Mouse (Mus musculus) induced T-regulatory cell, adult 2 months (primary cell): ENCODE results near the gene Atp6v0d1.
"Not testable (repeated sequence)": the region's sequence is repeated elsewhere in the genome, so short reads cannot be mapped to it uniquely, and the experiment has no call there.

Source experiments
- DNase-seq: peaks from one replicate; pipeline ENCODE4 v3.0.0-alpha.2; 2012; ENCODE audit warnings: low read depth

Atp6v0d1 gene

DNA sequence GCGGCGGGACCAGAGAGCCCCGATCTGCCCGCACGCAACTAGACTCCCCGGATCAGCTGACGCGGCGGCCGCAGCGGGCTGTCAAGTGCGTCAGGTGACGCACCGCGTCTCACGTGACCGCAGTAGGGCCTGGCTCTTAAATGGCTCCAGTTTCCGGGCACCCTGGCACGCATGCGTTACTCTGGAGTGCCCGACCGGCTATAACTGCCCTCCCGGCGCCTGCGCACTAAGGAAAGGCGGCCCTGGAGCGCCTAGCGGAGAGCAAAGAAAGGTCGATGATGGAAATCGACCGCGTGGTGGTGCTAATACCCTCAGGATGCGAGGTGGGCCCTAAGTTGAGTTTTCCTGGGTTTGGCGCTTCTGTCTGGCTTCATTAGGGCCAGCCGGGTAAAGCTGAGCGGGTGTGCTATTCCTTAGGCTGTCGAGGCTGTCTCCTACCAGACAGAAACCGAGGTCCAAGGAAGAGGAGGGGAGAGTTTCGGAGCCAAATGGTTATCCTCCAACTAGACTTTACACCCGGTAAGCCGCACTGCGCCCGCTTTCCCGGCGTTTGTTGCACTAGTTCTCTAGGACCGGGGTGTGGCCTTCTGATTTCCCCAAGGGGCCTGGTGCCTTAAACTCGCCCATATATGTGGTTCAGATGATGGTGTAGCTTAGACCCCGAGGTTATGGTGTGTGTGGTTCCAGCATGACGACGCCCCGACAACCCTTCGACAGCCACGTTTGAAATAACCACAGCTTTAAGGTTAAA, at the start of gene Atp6v0d1:
Atp6v0d1 (minus strand) TSS at position 96 of the 751 bp plus-strand sequence.
- DNase-seq, result peak; percentile 100

DNA sequence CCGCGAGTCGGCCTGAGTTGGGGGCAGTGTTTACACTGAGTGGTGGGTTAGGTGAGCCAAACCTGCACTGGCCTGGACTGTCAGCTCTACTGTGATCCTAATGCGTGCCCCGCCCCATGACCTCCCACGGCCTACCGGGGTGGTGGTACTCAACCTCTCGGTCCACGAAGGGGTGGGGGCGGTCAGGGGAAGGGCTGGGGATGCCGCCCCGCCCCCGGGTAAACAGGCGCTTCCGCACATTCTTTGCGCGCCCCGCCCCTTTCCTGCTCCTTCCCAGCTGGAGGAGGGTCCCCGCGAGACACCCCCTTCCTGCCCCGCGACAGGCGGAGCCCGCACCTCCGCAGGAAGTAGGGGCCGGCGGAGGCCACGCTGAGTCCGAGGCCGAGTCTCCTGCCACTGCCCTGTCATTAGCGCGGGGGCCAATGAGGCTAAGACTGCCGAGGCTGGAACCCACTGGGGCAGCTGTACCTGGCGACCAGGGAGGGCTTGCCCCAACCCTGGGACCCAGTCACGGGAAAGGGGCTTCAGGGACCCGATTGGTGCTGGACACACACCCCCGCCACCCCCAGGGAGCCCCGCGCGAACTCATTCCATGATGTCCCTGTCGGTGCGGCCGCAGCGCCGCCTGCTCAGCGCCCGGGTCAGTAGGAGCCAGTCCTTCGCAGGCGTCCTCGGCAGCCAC, 48.1 kb upstream of the Atp6v0d1 start:
- DNase-seq, result peak; percentile 79

DNA sequence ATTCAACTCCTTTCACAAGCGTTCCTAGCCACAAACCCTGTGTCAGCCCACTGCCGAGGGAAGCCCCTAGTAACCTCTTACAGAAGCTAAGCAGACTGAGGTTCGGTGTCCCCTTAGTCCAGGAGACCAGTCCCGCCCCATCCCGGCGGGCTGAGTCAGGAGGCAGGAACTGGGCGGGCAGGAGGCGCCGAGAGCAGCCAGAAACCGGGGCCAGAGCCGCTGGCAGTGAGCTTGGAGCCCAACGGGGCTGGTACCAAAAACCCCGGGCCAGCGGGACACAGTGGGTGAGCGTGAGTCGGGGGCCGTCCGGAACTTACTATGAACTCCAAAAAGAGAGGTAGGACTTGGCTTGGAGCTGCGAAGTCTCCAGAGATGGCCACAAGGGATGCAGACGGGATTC, 47.2 kb upstream of the Atp6v0d1 start:
- DNase-seq, result peak; percentile 47

DNA sequence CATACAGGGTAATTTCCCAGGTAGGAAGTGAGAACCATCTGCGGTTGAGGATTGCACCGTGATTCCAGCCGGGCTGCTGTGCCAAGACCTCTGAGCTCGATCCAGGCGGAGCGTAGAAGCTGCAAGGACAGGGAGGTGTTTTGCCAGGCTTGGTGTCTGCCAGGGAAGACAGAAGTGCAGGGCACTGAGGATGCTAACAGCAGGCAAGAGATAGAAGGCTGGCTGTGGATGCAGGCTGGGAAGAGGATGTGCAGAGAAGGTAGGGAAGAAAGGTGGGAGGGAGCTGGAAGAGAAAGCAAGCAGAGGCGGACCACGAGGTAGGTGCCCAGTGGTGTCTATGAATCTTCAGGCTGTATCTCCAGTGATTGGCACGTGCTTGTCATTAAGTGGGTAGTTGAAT, 46.0 kb upstream of the Atp6v0d1 start:
- DNase-seq, result no peak

DNA sequence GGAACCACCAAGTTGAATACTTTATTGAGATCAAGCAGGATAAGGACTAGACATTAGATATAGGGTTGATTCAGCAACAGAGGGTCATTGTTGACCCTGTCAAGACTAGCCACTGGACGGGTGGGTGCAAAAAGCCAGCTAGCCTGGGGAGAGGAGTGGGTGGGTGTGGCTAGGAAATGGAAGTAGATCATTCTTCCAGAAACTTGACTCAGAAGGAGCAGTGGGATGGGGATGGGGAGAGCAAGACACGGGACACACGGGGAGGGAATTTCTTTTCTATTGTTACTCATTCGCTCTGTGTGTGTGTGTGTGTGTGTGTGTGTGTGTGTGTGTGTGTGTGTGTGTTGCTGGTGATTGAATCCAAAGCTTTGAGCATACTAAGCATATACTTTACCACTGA, 43.9 kb upstream of the Atp6v0d1 start:
- no peak for DNase-seq

DNA sequence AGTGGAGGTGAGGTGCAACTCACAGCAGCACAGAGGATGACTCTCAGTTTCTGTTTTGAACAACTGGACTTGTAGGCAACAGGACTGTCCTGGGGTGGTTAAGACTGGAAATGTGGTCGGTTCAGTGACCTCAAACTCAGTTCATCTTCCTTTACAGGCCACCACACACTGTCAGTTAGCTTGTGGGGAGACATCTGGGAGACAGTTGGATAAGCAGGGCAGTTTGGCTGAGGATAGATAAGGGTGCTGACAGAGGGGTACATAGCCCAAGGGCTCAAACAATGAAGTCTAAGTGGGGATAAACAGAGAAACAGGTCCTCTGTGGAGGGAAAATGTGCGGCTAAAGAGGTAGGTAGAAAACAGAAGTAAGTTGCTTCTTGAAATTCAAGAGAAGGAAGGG, 43.5 kb upstream of the Atp6v0d1 start:
- DNase-seq, result no peak

DNA sequence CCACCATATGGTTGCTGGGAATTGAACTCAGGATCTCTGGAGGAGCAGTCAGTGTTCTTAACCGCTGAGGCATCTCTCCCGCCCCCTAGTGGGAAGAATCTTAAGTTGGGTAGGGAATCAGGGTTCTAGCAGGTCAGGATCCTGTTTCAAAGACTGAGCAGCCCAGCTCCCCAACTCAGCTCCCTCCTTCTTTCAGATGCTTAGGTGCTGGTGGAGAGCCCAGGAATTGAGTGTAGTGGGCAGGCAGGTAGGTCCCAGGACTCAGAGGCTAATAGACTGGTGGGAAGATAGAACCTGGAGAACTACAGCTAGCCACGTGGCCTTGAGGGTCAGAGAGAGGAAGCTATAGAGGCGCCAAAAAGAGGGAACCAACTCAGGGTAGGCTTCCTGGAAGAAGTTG, 41.8 kb upstream of the Atp6v0d1 start:
- DNase-seq, result peak; percentile 81

DNA sequence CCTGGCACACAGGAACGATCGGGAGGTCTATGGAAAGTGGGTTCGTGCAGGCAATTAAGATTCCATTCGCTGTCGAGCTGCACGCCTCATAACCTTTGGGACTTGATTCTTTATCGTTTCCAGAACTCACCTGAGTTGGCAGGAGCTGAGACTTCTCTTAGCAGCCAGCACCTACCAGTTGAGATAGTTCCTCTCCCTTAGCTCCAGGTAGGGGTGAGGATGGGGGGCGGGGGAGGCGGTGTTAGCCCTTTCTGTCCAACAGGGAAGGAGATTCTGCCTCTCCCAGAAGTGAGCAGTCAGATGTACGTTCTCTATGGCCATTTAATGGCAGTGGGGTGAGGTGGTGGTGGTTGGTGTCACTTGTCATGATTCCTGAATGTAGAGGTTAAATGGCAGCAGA, 41.2 kb upstream of the Atp6v0d1 start:
- no peak for DNase-seq

DNA sequence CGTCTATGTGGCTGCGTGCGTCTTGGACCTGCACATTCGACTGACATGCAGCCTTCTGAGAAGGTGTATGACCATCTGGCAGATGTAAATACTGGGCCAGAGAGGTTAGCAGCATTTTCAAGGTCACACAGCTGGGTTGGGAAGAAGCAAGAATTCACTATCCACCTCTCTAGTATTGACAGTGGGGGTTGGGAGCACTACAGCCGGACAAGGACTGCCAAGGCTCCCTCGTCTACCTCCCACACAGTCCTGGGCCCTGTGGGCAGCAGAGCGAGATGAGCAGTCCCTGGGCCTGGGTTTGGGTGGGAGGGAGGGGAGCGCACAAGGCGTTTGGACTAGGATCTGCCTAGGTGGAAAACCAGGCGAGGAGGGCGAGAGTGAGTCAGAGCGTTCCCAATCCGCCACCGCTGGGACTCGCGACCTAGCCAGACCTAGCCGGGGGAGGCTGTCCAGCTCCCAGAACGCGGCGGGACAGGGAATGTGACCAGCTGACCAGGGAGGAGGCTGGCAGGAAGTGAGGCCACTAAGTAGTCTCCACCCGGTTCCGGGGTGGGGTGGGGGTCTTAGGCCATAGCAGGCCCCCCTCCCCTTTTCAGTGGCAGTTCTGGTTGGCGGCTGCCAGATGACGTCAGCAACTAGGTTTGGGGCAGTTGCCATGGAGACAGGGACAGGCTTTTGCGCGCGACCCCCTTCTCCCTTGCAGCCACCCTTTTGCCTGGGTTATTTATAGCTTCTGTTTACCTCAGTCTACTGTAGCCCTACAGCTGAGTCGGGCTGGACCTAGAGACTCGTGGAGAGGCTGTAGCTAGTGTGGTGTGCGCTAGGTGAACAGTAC, 40.6 kb upstream of the Atp6v0d1 start:
- DNase-seq, result peak; percentile 77

DNA sequence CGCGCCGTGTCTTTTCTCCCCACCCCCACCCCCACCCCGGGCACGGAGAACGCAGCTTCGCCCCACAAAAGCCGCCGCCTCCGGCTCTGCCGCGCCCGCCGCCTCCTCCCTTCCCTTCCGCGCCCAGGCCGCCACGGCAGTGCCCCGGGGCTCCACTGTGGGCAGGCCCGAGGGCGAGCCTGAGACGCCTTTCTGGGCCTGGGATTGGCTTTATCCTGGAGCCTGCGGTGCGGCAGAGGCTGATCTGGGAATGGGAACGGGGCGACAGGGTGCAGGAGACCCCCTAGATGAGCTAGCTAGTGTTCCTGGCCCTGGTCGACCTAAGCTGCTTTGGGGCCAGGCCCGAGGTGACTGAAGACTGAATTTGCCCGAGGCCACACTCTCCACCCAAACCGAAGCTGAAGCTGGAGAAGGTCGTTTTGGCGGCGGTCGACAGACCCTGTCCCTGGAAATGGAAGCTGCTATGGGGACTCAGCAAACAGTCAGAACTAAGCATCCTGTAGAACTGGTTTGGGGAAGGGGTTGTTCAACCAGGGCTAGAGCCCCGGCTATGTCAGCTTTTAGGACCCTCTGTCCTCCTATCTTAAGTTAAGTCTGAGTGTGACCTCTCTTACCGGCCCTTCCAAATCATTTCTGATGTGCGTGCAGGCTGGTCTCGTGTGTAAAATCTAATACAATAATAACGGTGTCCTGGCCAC, 39.8 kb upstream of the Atp6v0d1 start:
- DNase-seq, result peak; percentile 73

DNA sequence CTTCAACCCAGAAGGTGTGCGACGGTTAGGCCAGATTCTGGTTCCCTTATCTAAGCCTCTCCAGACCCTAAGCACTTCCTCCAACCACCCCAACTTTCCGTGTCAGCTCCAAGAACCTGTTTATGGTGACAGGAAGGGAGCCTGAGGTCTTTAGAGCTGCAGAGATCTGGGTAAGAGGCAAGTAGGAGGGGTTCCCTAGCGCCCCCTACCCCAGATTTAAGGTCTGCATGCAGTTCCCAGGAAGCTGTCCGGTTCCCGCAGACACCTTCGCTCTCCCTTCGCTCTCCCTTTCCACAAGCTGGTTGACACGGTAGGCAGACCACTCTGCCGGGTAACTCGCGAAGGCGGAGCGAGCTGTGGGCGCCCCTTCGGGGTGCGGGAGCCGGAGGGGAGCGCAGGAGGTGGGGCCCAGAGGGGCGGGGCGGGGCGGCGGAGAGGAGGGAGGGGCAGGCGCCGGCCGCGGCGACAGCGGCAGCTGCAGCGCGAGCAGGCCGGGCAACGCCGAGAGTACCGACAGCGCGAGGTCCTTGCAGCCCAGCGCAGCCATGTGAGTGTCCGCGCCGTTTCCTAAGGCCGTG, 39.0 kb upstream of the Atp6v0d1 start, which contains the start of gene Ripor1:
Ripor1 (plus strand) TSS at position 452 of the 578 bp plus-strand sequence.
- peak; percentile 90 for DNase-seq

DNA sequence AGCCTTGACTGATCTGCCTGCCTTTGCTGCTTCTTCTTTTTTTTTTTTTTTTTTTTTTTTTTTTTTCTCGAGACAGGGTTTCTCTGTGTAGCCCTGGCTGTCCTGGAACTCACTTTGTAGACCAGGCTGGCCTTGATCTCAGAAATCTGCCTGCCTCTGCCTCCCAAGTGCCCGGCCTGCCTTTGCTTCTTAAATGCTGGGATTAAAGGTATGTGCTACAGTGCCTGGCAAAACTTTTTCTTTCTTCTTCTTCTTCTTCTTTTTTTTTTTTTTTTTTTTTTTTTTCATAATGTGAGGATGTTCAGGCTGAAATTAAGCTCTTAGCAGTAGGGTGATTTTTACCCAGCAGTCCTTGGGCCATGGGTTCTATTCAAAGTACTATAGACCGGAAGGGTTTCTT, 36.7 kb upstream of the Atp6v0d1 start:
- not testable (repeated sequence) for DNase-seq

DNA sequence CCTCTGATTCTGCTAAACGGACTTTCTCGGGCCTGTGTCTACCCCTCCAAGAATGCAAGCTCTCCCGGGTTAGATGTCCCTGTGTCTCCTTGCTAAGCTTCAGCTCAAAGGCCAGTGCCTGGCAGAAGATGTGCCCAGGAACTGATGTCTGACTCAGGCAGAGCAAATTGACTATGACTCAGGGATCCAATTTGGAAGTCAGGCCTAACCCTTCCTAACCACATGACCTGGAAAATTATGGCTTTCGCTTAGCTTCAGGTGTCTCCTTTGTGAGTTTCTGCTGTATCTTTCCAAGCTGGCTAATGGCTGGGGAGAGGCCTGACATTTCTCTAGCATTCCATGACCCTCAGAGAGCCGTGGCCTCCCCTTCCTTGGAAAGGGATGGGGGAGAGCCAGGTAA, 35.5 kb upstream of the Atp6v0d1 start:
- DNase-seq, result no peak

DNA sequence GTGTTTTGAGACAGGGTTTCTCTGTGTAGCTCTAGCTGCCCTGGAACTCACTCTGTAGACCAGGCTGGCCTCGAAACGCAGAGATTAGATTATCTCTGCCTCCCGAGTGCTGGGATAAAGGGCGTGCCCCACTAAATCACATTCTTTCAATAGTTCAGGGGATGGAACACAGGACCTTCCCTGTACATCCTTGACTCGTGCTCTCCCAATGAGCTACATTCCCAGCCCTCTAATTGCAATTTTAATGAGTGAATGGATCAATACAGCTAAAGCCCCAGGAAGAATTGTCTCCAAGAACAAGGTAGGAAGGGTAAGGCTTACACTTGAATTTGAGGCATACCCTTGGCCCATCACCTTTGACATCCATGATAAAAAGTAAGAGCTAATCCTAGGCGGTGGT, 32.9 kb upstream of the Atp6v0d1 start:
- no peak for DNase-seq

DNA sequence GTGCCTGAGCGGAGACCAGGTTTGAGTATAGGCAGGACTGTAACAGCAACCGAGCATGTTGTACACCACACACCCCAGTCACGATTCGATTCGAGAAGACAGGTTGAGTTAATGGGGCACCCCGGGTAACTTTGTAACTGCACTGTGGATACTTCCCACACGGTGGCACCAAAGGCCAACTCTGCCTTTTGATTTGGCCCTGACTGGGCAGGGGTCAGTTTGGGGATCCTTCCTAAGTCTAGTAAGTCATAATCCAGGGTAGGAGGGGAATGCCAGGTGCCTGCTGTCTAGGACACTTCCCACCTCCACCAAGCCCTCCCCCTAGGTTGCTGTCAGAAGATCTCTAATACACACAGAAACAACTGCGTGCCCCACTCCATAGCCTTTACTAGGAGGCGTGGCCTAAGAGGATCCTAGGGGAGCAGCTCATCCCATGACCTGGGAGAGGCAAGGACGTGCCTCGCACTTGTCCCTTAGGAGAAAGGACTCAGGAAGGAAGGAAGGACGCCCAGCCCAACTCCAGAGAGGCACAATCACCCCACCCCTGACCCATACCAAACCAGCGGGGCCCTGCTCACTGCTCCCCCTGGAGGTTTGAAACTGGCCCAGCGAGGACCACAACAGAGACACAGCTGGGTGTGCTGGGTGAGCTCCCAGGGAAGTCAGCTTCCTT, 30.7 kb upstream of the Atp6v0d1 start:
- DNase-seq, result peak; percentile 83

DNA sequence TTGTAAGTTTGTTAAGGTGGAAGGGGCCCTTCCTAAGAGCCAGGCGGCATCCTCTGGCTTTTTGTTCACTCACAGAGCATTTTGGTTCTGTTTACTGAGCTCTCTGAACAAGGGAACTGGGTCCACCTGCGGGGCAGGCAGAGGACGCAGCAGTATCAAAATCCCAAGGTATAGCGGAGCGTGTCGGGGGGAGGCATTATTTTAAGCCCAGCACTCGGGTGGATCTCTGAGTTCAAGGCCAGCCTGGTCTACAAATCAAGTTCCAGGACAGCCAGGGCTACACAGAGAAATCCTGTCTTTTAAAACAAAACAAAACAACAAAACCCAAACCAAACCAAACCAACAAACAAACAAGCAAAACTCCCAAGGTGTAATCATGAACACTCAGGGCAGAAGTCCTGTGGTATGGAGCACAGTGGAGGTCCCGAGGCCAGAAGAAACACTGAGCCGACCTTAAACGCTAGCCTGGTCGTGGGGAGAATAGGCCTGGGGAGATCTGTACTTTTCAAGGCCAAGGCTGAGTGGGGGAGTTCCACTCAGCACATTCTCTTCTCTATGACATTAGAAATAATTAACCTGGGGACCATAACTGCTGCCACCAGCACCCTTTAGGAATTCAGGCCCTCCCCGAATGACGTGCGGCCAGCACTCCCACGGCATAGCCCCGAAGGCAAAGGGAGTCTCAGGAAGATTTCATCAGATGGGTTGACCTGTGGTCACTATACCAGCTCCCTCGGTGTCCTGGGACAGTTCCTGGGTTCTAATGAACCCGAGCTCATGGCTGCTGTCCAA, 28.8 kb upstream of the Atp6v0d1 start:
- DNase-seq, result no peak

DNA sequence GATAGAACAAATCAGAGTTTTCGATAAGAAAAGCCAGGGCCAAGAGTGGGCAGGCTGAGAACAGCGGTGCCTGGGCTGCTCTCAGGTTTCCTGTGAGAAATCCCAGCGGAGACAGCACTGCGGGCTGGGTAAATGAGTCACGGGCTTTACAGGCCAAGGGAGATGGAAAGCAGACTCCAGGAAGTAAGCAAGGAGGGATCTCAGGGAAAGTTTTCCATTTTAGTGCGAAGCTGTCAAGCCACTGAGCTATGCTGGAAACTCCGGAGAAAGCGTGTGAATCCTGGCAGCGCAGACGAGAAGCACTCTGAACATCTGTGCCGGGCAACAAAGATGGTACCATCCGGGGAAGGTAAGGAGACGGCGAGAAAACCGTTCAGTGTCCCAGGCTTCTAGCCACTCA, 28.0 kb upstream of the Atp6v0d1 start:
- no peak for DNase-seq

DNA sequence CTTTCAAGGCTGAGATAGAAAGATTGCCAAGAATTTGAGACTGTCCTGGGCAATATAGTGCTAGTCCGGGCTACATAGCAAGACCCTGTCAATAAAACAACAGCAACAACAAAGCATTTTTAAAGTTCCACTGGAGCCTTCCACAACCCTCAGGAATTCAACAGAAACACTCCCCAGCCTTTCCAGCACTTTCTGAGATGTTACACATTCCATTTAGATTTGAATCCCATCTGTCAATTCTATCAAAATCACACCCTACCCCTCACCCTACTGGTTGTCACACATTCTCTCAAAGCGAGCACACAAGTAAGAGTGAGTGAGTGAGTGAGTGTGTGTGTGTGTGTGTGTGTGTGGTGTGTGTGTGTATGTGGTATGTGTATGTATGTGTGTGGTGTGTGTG, 26.6 kb upstream of the Atp6v0d1 start:
- DNase-seq, result no peak

DNA sequence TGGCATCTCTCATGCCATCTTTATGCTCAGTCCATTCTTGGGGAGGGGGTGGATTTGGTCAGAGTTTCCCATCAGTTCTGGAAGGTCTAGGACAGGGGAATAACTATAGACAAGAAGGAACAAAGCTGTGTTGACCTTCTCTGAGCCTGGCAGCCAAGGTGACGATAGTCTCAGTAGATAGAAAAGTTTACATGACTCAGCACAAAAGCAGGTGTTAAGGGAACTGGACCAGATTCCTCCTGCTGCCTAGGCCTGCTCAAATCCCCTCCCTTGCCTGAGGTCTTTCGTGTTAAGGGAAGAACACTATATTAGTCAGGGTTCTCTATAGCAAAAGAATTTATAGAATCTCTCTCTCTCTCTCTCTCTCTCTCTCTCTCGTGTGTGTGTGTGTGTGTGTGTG, 13.9 kb upstream of the Atp6v0d1 start:
- DNase-seq, result no peak

DNA sequence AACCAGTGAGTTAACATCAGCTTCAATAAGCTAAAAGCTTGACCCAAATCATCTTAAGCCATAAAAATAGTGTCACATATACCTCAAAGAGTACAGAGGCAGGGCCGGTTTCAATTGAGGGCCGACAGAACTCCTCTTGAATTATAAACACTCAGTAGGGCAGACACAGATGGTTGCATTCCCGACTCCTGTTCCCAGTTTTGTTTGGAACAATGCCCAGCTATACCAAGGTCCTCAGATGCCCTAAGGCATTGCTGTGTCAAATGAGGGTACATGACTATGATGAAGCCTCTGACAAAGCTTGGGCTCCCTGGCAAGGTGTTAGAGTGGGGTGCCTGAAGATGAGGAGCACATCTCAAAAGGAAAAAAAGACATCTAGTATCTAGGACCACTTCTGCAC, 9.7 kb upstream of the Atp6v0d1 start:
- DNase-seq, result no peak
